Mouse (Mus musculus) brain, embryonic 14.5 days (tissue): Measurements from ENCODE around the gene 9230102O04Rik. TPM values are rescaled to one million over a fixed set of nuclear protein-coding genes. Genes with fewer than 3 reads are reported as not detected.
A peak's percentile ranks its signal among the peaks of the same experiment; 100 is the strongest.

Experiments used
- DNase-seq: peaks from one replicate; pipeline ENCODE4 v3.0.0-alpha.2; 2011; ENCODE audit warnings: low read depth
- CTCF ChIP-seq: fragments of 200-500 bp; IDR thresholded peaks from 2 replicates; pipeline ENCODE4 v1.5.1; 2012; ENCODE audit warnings: inconsistent platforms, mild to moderate bottlenecking, moderate library complexity, borderline replicate concordance; ENCODE audit not compliant: insufficient read depth, insufficient read length; ENCODE audit errors: extremely low read depth
- POLR2A ChIP-seq: fragments of 200-500 bp; IDR thresholded peaks from 2 replicates; pipeline ENCODE4 v1.6.1; 2012; ENCODE audit warnings: mild to moderate bottlenecking, inconsistent platforms, borderline replicate concordance; ENCODE audit not compliant: poor library complexity, insufficient read depth, insufficient read length, severe bottlenecking; ENCODE audit errors: extremely low read depth
- polyA plus RNA-seq: library from polyadenylated mRNA; depleted of rRNA; stranded (reverse); fragments of >200 nt; gene quantifications from 2 replicates; pipeline ENCODE4 v1.2.3, GENCODE M21; 2012

9230102O04Rik gene
- polyA plus RNA-seq, 1 experiment, result 1.3 TPM

DNA sequence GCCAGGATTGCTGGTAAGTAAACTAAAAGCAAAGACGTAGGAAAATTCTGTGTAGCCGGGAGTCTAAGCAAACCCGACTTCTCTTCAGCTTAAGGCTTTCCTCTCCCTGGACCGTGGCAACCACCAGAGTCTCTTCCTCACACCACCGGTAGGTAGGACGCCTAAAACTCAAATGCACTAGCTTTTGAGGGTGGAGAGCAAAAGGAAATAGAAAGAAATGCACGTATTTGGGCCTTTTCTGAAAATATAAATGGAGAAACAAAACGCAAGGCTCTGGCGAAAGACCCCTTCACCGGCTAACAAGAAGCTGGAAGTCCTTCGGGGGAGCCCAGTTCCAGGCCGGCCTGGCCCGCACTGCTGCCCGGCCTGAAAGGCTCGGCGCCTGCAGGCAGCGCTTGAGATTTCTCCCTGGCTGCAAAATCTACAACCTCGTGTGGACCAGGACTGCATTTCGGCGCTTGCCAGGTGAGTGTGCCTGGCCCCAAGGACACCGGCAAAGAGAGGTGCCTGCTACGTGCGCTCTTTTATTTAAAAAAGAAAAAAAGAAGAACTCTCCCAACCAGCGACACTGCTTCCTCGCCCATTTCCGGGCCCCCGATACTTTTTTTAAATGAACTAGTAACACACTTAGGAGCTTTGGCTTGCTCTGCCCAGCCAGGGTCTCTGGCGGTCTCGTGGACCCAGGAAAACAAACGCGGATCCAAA, 12.6 kb downstream of the 9230102O04Rik start:
- peak; percentile 47 for DNase-seq
- no peak for TF ChIP-seq CTCF
- TF ChIP-seq POLR2A, result no peak

DNA sequence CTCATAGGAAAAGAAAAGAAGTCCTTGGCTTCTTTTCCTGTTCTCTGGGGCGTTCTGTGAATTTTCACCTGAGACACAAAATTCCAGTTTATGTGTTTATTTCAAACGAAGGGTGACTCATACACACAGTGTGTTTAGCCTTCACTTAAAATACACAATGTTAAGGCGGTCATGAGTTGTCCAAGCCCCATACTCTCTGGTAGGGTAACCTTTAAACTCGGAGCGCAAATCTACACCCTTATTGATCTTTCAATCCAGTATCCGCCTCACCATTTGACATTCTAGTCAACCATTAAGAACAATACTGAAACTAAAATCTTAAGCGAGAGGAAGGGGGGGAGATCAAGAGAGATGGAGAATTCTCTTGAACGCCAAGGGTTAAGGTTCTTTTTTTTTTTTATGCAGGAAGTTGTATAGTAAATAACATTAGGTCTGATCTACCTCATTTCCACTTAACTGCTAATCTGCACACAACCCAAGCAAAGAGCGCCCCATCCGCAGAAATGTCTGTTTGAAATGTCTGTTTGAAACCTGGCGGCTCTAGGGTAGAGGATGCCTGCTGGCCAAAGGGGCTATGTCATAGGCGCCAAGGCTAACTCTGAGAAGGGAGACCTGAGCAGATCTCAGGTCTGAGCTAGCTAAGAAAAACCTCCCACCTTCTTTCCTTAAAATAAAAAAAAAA, 13.5 kb downstream of the 9230102O04Rik start:
- no peak for TF ChIP-seq CTCF
- peak; percentile 27 for DNase-seq

GRCm38 (mm10) chr2:9875220-9875619, 14.1 kb downstream of the 9230102O04Rik start:
- TF ChIP-seq CTCF (no peak), POLR2A (no peak)
- peak; percentile 24 for DNase-seq

DNA sequence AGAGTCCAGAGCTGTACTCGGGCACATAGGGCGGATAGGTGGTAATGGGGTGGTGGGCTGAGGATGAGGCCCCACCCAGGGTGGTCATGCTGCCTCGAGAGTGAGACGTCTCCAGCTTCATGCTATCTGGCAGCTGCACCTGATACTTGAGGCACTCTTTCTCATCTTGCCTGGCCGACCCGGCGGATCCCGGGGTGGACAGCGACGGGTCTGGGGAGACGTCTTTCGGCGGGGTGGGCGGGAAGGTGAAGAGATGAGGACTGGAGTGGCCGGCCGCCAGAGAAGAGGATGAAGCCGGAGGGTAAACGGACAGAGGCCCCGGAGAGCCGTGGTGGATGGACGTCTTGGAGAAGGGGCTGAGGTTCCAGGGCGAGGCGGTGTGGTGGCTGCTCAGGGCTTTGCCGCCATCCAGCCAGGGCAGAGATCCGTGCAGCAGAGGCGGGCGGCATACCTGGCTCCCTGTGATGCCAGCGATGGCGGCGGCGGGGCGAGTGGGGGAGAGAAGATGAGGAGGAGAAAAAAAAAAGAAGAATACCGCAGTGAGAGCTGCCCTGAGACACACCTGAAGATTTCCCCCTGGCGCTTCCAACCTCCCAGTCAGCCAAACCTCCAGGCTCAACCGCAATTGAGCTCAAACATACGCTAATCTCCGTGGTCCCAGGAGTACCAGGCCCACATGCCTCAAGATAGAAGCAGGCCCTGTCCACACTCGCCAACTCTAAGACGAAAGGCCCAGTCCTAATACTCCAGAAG, 14.7 kb downstream of the 9230102O04Rik start:
- TF ChIP-seq POLR2A, result no peak
- TF ChIP-seq CTCF, result no peak
- DNase-seq, result no peak

GRCm38 (mm10) chr2:9873757-9874156, 15.6 kb downstream of the 9230102O04Rik start:
- TF ChIP-seq CTCF, result no peak
- TF ChIP-seq POLR2A, result no peak
- peak; percentile 7 for DNase-seq

GRCm38 (mm10) chr2:9872682-9873081, 16.7 kb downstream of the 9230102O04Rik start:
- DNase-seq, result peak; percentile 51
- TF ChIP-seq CTCF, result no peak
- TF ChIP-seq POLR2A, result no peak

- no peak for DNase-seq
- TF ChIP-seq POLR2A (no peak), CTCF (no peak)
Measured at GRCm38 (mm10) chr2:9871798-9872197, 17.5 kb downstream of the 9230102O04Rik start.

- DNase-seq, result no peak
- TF ChIP-seq POLR2A (no peak), CTCF (no peak)
Measured at GRCm38 (mm10) chr2:9871141-9871716, 18.1 kb downstream of the 9230102O04Rik start.

GRCm38 (mm10) chr2:9867092-9867825, 22.1 kb downstream of the 9230102O04Rik start:
- no peak for DNase-seq
- TF ChIP-seq POLR2A (no peak), CTCF (no peak)

DNA sequence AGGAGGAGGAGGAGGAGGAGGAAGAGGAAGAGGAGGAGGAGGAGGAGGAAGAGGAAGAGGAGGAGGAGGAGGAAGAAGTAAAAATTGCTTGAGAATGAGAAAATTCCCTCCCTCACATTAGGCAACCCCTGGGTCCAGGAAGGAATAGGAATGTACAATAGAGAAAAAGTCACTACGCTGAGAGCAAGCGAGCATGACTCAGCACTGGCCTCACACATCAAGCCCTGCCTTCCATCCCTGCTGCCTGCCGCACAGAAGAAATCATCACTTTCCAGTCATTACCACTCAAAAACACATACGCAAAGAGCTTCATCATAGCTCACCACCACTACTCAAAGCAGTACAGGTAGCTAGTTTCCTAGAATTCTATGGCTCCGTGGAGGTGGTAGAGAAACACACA, 28.6 kb downstream of the 9230102O04Rik start:
- TF ChIP-seq POLR2A (no peak), CTCF (no peak)
- DNase-seq, result peak; percentile 7

DNA sequence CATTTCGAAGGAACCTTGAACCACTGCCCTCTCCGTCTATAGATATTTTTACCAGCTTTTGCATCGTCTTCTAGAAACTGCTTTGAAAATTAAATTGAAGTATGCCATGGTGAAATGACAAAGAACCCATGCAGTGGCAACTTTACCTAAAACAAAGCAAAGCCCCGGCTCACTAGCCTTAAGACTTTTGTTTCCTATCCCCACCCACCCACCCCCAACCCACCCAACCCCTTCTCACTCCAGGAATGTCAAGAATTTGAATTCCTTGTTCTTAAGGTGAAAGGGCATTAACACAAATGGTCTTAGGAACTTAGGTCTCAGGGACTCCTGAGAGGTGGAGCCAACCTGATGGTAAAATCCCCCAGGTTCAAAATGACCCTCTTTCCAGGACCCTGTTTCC, 33.5 kb downstream of the 9230102O04Rik start:
- TF ChIP-seq CTCF, result no peak
- no peak for TF ChIP-seq POLR2A
- DNase-seq, result no peak
